Mouse (Mus musculus) CH12.LX (cell line): ENCODE results near the gene Foxp1.

ENCODE experiments used
- CTCF ChIP-seq, 2 experiments: IDR thresholded peaks in 1 of 2; conservative IDR thresholded peaks in 1 of 2; 2 replicates each; pipeline ENCODE4 v1.5.1; 2011 to 2012; ENCODE audit warnings: low read depth in 2 of 2, low read length in 2 of 2, improper control_type of control experiment in 1 of 2, inconsistent platforms in 1 of 2, mild to moderate bottlenecking in 1 of 2, moderate library complexity in 1 of 2
- IRF4 ChIP-seq: IDR thresholded peaks from 2 replicates; pipeline ENCODE4 v1.6.1; 2014; ENCODE audit warnings: low read depth, mild to moderate bottlenecking, inconsistent platforms, low read length, improper control_type of control experiment
- SMC3 ChIP-seq: IDR thresholded peaks from 2 replicates; pipeline ENCODE4 v1.6.1; 2011; ENCODE audit warnings: low read depth, low read length, improper control_type of control experiment
- ZC3H11A ChIP-seq: IDR thresholded peaks from 2 replicates; pipeline ENCODE4 v1.6.1; 2012; ENCODE audit warnings: low read depth, mild to moderate bottlenecking, inconsistent platforms, low read length, improper control_type of control experiment

DNA sequence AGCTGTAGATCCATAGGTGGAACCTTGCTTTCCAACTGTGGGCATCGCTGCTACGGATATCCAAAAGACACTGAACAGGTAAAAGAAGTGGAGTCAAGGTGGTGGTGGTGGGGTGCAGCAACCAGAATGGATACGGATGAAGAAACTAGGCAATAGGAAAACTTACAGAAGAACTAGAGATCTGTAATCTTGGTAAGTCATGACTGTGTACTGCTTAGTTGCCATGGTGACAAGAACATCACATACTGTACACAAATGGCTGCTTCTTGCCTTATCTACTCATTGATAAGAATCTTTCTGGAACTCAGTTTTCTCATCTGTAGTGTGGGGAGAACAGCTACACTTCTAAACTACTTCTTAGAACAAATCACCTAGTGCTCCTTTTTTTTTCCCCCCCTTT, 302.0 kb downstream of the Foxp1 start:
- TF ChIP-seq CTCF (conservative IDR thresholded peaks at IDR 0.05 in 1 of 2, IDR thresholded peaks at IDR 0.05 in 1 of 2; ENCODE audit: low read depth in 2 of 2, low read length in 2 of 2) = no peak
- no peak for TF ChIP-seq ZC3H11A
- no peak for TF ChIP-seq IRF4
- TF ChIP-seq SMC3 = no peak
